Mouse (Mus musculus) layer of hippocampus, adult 9-11 months (tissue): ENCODE measurements at regions not wholly inside any gene's neighbourhood (a gene's known extent, or its start where the extent isn't known, plus 50 kb on each side); places are given as distances from the start of the nearest gene placed in this dataset.

Experiments used
- DNase-seq: peaks from one replicate; pipeline ENCODE4 v3.0.0; 2022

DNA sequence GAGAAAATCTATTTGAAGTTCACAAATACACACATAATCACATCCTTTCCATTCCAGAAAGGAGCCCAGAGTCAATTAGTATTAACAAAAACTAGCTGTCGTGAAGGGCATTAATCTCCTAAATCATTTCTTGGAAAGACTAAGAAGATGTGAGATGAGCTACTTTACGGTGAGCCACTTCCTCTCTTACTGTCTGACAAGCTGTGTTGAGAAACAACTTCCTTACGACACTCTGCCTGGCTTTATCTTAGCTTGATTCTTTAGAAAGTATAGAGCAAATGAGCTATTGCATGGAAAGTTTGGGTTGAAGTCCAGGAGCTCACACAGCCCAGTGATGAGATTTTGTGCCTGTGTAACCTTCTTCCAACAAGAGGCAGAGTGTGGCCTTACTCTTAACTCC lies 85.2 kb upstream of the Tmem150c start:
- no peak for DNase-seq

DNA sequence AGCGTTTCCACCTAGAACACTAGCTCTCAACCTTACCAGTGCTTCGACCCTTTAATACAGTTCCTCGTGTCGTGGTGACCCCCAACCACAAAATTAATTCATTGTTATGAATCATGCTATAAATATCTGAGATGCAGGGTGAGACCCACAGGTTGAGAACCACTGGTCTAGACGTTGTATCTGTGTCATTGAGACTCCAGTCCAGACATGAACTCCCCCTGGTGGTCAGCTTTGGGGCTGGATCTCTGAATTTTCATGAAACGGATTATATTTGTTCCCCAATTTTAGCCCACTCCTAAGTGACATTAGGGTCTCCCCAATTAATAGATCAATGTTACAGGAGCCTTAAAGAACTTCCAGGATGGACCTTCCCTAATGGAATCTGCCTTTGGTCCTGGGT lies 81.3 kb upstream of the Tmem150c start:
- DNase-seq: no peak

DNA sequence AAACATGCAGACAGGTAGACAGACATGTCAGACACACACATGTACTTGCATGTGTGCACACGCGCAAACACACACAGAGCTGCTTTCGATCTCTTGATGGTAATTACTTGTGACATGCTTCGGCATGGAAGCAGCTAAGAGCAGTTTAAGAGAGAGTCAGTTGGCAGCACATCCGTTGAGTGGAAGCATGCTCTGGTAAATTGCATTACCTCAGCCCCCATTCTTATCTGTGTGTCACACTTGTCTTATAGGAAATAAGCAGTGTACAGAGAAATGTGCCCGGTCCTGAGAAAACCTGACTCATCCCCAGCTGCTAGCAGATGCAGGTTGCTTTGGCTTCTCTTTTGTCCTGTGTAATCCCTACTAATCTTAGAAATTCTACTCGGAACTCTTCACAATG lies 80.0 kb upstream of the Tmem150c start:
- no peak for DNase-seq

DNA sequence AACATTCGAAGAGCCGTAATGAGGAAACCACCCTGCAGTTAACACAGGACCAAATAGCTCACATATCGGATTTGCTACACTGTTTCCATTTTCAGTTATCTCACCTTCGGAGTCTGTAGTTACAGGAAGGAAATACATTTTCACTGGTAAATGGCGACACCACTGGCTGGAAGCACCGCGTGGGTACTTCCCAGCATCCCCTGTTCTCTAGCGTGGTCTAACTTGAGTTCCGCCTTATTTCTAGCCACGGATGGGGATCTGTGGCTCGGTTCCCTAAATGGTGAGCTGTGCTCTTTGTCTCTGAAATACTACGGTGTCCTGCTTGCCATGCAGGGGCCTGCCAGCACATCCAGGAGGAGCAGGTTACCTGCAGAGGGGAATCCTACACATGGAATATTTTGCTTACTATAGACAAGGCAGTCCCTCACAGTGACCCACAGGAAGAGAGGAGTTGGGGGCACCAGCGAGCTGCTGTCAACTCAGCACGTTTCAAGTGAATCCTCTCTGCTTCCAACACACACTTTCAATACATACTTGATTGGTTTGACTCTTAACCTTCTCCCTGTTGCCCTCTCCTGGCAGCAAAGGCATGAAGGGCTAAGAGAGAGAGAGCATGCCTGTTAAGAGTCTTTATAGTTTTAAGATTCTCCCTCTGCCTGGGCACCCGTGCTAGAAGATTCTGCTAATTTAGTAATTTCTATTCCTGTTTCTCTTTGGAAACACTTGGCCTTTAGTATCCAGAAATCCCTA lies 78.9 kb upstream of the Tmem150c start:
- DNase-seq: no peak

DNA sequence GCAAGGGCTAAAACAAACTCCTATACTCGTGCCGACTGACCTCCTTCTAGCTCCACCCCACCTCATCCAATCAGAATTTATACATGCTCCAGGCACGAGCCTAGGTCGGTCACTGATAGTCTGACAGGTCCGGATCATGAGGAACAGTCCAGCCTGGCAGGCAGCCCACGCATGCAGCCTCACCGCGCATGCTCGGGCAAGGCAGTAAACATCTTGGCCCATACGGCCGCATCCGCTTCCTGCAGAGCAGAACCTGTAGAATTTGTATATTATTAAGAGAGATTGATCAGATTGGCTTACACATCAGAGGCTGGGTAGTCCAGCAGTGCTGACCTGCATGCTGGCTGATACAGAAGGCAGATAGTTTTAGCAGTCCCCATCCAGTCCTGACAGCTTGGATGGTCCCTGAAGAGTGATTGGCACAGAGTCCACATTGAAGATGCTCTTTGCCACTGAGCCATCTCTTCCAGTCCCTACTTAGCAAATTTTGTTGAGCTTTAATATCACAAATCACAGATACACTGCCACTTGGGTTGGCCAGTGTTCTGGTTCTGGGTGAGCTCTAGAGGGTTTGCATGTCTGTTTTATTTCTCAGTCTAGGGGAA lies 78.2 kb upstream of the Tmem150c start:
- DNase-seq: no peak

DNA sequence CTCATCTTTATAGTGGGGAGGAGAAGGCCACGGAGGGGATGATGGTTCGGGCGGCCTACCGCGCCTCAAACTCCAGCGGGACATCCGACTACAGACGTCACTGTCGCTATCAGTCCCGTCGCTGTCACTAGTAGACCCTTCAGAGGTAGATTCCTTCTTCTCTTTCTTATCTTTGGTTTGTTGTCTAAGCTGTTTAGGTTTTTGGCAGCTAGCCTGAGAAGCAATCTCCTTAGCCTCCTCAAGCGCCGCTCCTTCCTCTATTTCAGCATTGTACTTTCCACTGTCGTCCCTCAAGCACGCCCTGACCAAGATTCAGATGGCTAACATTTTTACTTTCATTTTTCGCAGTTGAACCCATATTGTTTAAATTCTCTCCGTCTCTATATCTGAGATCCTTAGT lies 76.7 kb upstream of the Tmem150c start:
- DNase-seq: no peak

DNA sequence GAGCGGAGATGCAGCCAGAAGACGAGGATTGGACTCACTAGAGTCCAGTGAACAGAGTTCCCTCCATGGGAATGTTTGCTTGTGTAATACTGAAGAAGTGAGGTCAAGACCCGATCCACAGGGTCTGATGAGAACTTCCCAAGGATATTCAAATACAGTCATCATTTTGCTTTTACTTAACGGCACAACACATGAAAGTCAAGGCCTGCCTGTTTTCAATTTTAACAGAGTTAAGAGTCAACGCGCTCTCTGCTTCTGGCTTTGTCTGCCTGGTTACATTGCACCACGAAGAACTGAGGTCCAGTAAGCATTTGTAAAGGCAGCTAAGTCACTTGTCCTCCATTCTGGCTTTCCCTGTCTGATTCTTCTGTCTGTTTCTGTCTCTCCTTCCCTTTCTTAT lies 72.5 kb upstream of the Tmem150c start:
- DNase-seq: no peak

DNA sequence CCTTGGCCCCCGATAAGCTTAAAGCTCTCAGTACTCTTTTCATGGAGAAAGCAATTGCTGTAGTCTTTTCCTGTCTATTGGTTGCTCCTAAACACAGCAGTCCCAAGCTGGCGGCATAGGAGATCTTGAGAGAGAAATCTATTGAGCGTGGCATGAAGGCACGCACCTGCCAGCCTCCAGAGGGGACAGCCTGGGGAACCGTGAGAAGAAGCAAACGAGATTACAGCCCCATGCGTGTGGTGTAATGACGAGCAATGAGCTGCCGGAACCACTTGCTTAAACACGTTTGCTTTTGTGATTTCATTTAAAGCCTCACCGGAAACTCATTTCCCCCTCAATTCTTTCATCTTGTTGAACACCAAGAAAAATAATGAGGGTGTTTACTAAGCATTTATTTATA lies 72.0 kb upstream of the Tmem150c start:
- no peak for DNase-seq

DNA sequence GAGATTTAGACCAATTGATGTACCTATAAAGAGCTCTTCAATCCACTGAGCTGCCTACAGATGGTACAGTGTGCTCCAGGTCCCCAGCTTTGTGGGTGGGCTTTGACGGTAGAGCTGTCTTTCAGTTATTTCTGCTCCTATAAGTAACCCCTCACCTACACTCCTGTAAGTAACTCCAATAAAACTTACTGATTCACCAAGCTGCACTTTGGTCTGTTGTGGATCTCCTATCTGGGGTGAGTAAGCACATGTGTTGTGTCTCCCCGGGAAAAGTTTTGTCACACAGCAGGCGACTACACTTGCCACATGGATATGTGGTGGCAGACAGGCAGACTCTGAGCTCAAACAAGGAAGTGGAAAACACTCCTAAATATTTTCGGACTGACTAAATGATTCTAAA lies 70.4 kb upstream of the Tmem150c start:
- no peak for DNase-seq

DNA sequence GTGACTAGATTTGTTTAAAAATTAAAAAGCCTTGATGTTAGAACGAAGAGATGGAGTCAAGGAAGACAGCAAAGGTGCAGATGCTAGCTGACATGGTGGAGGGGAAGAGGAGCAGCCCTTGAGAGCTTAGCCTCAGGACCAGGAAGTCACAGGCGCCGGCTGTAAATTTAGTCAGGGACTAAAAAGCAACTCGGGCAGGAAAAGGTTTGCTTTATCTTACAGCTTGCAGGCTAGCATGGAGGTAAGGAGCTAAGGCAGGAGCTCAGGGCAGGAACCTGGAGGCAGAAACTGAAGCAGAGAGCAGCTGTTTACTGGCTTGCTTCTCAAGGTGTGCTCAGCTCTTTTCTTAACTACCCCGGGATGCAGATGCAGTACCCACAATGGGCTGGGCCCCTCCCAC lies 68.3 kb upstream of the Tmem150c start:
- no peak for DNase-seq

DNA sequence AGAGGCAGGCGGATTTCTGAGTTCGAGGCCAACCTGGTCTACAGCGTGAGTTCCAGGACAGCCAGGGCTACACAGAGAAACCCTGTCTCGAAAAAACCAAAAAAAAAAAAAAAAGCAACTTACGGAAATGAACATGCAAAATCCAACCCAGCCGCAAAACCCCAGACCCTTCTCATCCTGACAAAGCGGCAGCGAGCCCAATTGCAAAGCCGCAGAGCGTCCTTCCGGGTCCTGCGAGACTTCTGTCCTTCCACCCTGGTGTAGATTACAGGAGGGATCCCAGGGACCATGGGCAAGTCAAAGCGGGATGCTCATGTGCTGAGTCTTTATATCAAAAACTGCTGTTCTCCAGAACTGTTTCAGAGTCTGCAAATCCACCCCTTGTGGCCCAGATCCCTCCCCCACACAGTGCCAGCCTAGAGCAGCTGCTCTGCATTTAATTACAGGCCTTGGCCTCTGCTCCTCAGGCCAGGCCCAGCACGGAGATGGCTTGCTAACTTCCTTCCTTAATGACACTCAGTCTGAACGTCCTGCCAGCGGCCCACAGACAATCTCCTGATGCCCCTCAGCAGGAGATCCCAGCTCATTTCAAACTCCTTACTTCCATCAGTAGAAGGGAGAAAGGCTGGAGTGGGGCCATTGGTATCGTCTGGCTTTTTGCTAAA lies 67.1 kb upstream of the Tmem150c start:
- no peak for DNase-seq

DNA sequence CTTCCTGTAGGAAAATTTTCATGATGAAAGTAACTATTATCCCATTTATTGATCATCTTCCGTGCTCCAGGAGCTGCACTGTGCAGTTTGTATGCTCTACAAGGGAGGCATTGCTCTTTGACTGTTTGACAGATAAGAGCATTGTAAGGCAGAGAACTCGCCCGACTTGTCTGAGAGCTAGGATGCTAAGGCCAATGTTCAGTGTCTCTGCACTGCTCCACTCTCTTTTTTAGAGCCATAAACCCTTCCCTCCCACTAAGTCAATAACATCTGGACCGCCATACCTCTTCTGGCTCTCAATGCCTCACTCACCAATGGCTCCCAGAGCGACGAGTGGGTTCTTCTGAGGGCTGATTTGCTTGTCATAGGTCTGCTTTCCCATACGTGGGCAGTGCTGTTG lies 65.9 kb upstream of the Tmem150c start:
- no peak for DNase-seq

DNA sequence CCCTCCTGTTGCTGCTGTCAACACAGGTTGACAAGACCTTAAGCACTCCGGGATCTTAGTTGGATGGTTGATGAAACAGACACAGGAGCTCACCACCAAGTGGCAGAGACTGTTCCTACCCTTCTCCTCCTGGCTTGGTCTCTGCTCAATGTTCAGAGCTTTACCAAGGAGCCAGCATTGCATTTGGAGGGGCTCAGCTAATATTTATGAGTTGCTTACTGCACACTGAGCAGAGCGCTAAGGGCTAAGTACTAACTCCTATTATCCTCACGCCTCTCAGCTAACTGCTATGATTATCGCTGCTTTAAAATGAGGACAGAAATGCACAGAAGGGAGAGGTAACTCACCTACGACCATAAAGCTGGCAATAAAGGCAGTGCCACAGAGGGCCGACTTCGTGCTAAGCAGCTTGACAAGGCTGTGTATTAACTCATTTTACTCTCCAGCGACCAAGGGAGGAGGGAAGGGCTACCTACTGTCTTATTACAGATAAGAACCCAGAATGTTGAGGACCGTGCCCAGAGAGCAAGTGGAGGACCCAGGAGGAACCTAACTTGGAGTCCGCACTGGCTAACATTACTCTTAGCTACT lies 65.3 kb upstream of the Tmem150c start:
- DNase-seq: no peak

DNA sequence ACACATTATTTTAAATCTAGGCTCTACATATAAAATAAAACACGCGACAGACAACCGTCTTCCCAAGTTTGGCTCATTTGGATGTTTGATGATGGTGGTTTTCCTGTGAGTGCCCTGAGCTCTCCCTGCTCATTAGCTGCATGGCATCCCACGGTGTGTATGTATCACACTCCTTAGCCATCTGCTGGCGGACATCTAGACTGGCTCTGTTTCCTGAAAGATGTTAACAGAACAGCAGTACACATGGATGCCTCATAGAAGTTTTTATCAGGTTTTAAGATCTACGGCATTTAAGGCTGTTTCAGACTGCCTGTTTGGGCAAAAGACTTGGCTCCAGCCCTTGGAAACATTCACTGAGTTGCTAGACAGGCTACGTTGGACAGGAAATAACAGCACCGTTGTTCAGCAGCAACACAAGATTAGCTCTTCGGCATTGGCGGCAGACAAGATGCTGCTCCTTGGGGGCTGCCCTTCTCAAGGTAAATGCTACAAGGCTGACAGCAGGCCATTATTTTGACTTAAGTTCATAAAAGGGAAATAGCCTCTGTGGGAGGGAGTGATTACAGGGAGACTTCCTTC lies 61.5 kb upstream of the Tmem150c start:
- no peak for DNase-seq

DNA sequence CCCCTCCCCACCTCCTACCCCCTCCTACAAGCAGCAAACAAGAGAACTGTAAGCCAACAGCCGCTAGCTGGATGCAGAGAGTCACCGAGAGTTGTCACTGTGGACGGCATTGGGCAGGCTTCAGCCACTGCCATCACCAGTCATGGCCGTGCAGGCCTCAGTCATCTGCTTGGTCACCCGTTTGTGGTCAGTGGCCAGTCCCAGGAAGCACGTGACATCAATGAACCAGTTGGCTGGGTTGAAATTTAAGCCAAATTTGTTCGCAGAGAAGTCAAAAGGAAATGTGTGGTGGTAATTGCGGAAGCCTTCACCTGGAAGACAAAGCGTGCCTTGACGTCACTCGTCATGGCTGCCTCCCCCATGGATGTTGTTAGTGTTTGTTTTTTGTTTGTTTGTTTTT lies 60.7 kb upstream of the Tmem150c start:
- no peak for DNase-seq

DNA sequence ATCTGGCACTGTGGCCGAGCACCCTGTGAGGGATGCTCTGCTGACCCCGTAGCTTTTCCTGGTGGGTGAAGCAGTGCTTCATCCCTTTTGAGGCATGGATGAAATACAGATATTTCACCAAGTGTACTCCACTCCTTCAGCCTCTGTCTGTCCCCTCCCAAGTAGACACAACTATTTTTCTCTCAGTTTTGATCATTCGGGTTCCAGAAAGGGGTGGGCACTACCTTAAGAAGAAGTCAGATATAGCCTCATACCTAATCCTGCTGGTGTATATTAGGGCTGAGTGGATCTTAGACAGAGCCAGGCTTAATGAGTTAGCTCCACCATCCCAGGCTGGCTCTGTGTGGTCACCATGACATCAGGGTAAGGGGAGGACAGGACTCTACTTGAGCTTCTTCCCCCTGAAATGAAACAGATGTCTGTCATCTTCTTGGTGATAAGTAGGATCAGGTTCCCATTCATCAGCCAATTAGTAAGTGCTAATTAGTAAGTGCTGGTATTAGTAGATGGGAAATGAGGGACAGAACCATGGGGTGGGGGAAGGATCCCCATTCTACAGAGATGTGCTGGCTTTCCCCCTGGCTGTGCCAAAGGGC lies 58.7 kb upstream of the Tmem150c start:
- DNase-seq: no peak

DNA sequence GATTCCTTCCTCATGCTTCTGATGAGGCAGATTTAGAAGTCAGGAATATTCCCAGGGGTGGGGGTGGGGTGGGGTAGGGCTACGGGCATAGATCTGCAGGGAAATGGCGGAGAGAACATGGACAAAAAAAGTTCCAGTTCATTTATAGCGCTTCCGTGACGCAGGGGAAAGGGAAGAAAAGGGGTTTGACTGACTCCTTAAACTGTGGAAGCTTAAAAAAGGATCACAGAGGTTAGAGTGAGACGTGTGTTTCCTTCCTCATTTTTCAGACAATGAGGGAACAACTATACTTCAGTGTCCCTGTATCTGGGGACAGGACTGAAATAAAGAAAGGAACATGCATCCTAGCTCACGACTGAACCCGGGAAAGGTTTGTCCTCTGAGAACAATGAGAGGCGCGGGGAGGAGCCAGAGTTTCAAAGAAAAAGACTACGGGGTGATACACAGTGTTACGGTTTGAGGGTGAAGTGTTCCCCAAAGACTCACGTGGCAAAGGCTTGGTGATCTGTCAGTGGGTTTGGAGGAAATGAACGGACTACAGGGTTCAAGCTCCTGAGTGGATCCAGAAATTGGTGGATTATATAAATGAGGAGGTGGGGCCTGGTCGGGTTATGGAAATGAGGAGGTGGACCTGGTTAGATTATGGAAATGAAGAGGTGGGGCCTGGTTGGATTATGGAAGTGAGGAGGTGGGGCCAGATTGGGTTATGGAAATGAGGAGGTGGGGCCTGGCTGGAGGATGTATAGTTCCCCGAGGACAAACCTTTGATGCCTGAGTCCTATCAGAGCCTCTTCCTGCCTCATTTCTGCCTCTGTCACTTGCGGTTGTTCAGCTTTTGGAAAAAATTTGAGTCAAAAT lies 57.8 kb upstream of the Tmem150c start:
- DNase-seq: no peak

DNA sequence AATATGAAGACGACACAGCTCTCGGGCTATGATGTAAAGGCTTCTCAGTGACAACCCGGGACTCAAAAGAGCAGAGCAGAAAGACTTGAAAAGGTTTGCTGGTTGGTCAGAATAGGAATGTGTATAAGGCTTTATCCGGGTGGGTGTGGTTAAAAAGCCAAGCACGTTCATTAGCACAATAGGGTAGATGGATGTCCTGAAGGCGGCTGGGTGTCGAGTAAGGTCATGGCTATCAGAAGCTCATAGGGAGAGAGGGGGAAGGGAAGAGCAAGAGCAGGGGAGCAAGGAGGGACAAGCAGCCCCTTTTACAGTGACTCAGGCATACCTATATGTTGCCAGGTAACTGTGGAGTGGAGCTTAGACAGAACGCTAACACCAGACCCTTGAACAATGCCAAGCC lies 54.3 kb upstream of the Tmem150c start:
- DNase-seq: no peak

DNA sequence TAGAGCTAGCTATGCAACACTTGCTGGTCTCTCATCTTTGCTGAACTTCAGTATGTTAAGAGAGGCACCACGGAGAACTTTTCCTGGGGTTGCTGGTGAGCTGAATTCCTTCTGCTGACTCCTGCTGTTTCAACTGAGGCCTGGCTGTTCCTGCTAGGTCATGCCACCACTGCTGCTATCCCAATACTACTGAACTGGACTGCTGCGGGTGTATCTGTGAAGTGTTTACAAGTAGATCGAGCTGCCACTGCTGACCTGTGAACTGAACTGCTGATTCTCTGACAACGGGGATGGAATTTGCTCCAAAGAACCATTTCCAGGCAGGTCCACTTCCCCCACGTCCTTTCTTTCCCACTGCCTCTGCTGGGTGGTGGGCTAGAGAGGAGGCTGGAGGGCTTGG lies 51.1 kb upstream of the Tmem150c start:
- DNase-seq: no peak
